In the genomic region with DNA sequence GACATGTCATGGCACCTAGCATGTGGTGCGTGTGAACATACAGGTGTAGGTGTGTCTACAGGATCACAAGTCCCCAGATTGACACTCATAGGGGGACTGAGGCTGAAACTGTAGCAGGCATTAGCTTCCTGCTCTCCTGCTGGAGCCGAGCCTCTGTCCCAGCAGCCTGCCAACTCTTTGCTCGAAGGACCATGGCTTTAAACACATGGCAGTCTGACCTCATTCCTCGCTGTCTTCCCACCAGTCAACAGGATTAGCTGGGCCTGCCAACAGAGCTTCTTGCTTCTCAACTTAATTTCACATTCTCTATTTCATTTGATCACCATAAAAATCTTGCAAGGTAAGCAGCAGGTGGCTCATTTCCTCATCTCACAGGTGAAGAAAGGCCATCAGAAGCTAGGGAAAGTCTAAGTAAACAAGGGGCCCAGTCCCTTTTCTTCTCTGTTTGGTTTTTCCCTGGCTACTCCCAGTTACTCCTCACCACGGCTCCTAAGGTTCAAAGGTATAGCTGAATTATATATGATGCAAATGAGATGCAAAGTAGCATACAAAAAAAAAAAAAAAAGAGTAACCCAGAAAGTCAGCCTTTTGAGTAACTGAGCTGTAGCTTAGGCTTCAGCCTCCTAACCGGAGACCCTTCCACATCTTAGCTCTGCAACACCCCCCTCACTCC, we compare ENCODE assay signal across 17 mouse cellular contexts. TPM values are rescaled to one million over a fixed set of nuclear protein-coding genes. Genes with fewer than 3 reads are reported as not detected.
DNase-seq lines count a peak whose midpoint lies in the region; ATAC-seq lines count a peak whose summit lies in the region.
"Had no signal": no experiment of that assay in that cellular context is flagged by ENCODE, and none has a peak within 500 bp of the region (broad histone marks: within the 10 kb centered on the region; RNA-seq: fewer than 3 reads in every experiment).

No protein-coding gene starts in this region.

- H3K4me3 ChIP-seq in neural tube, embryonic 11.5 days (ENCODE audit: low read depth, low read length) = no peak overlapping the region
- no peak overlapping the region for H3K4me3 ChIP-seq in intestine, embryonic 15.5 days (replicated peaks)
- H3K4me3 ChIP-seq: embryonic facial prominence, embryonic 12.5 days; heart, embryonic 12.5 days; hindbrain, embryonic 15.5 days; liver, embryonic 12.5 days; midbrain, embryonic 13.5 days had no signal

- peak; percentile 0 for DNase-seq in neural tube, embryonic 11.5 days (ENCODE audit: low spot score)
- no peak for DNase-seq in neural tube, embryonic 10.5 days (ENCODE audit: extremely low spot score, low spot score)
- DNase-seq in cerebellum, adult 9-10 months = peak; percentile 79
- DNase-seq in ovary, postnatal 36 days (ENCODE audit: low spot score) = no peak
- no peak for DNase-seq in kidney, postnatal 4 days
- no peak for DNase-seq in urinary bladder, adult 18-20 months (ENCODE audit: low spot score in 2 of 2)
- DNase-seq: kidney, adult 9 months; kidney, postnatal 36 days; lung, embryonic 14.5 days; thymus, postnatal 36 days had no signal

- no peak overlapping the region for H3K27ac ChIP-seq in neural tube, embryonic 11.5 days (ENCODE audit: low read depth, low read length)
- no peak overlapping the region for H3K27ac ChIP-seq in intestine, embryonic 15.5 days
- H3K27ac ChIP-seq: embryonic facial prominence, embryonic 12.5 days; hindbrain, embryonic 15.5 days; liver, embryonic 12.5 days; midbrain, embryonic 13.5 days had no signal

- H3K4me2 ChIP-seq in neural tube, embryonic 11.5 days (ENCODE audit: low read depth) = no peak overlapping the region
- no peak overlapping the region for H3K4me2 ChIP-seq in intestine, embryonic 15.5 days (replicated peaks)
- H3K4me2 ChIP-seq: embryonic facial prominence, embryonic 12.5 days; heart, embryonic 12.5 days; hindbrain, embryonic 15.5 days; liver, embryonic 12.5 days; lung, embryonic 14.5 days; midbrain, embryonic 13.5 days had no signal

- WGBS in neural tube, embryonic 11.5 days = 83% methylated on average over 6 of the region's 6 CpGs
- WGBS in intestine, embryonic 15.5 days = 51% methylated on average over 6 of the region's 6 CpGs

- peaks cover 10% of the 10 kb centered on the region for H3K4me1 ChIP-seq in neural tube, embryonic 11.5 days (ENCODE audit: control insufficient read depth, insufficient read depth, low read length)
- peaks cover 33% of the 10 kb centered on the region for H3K4me1 ChIP-seq in intestine, embryonic 15.5 days (replicated peaks)

- no peaks in the 10 kb centered on the region for H3K36me3 ChIP-seq in neural tube, embryonic 11.5 days (ENCODE audit: control insufficient read depth, insufficient read depth, low read length)
- H3K36me3 ChIP-seq in intestine, embryonic 15.5 days = no peaks in the 10 kb centered on the region
- H3K36me3 ChIP-seq: embryonic facial prominence, embryonic 12.5 days; G1E; heart, embryonic 12.5 days; hindbrain, embryonic 15.5 days; liver, embryonic 12.5 days; midbrain, embryonic 13.5 days had no signal

- H3K9me3 ChIP-seq in neural tube, embryonic 11.5 days (ENCODE audit: control insufficient read depth, low read length) = no peaks in the 10 kb centered on the region
- H3K9me3 ChIP-seq in intestine, embryonic 15.5 days = no peaks in the 10 kb centered on the region
- H3K9me3 ChIP-seq: embryonic facial prominence, embryonic 12.5 days; G1E; heart, embryonic 12.5 days; hindbrain, embryonic 15.5 days; liver, embryonic 12.5 days; midbrain, embryonic 13.5 days had no signal

- H3K9ac ChIP-seq in neural tube, embryonic 11.5 days (ENCODE audit: low read length) = no peak overlapping the region
- no peak overlapping the region for H3K9ac ChIP-seq in intestine, embryonic 15.5 days
- H3K9ac ChIP-seq: embryonic facial prominence, embryonic 12.5 days; heart, embryonic 12.5 days; hindbrain, embryonic 15.5 days; liver, embryonic 12.5 days; lung, embryonic 14.5 days; midbrain, embryonic 13.5 days had no signal

- ATAC-seq in neural tube, embryonic 11.5 days (ENCODE audit: insufficient read depth, low FRiP score, low TSS enrichment) = no peak
- peak; percentile 63 for ATAC-seq in intestine, embryonic 15.5 days
- ATAC-seq: liver, embryonic 12.5 days; midbrain, embryonic 13.5 days had no signal

- H3K27me3 ChIP-seq in neural tube, embryonic 11.5 days (ENCODE audit: control insufficient read depth, insufficient read depth, low read length) = peaks cover 6% of the 10 kb centered on the region; the same call in 1 of the 2 replicates
- 0 out of 2 replicates have a peak, but pooled peaks cover 5% of the 10 kb centered on the region for H3K27me3 ChIP-seq in intestine, embryonic 15.5 days (replicated peaks)

RNA-seq across cellular contexts. Expression of a gene that starts 2.9 kb away (rescaled TPM):
- polyA plus RNA-seq in neural tube, embryonic 11.5 days (2014; fragmentation: Nextera tagmentation; extraction: Ambion mirVana) = 0.60 and 1.2 TPM in 2 replicates
- polyA plus RNA-seq in intestine, embryonic 15.5 days (2015; fragmentation: Nextera tagmentation; extraction: Ambion mirVana) = 1.5 and 2.6 TPM in 2 replicates
- polyA plus RNA-seq: G1E had no signal

Comparison
In these comparisons a context has a peak if more than half of its experiments do, and no peak if none do; other contexts are left out.
1. DNase-seq: peak in neural tube, embryonic 11.5 days (single experiment) and cerebellum, adult 9-10 months (single experiment); none in neural tube, embryonic 10.5 days (single experiment), ovary, postnatal 36 days (single experiment), kidney, postnatal 4 days (0 of 2) and urinary bladder, adult 18-20 months (0 of 2).